Mouse (Mus musculus) lung, embryonic 16.5 days (tissue): ENCODE results near the gene Gm11111. TPM values are rescaled to one million over a fixed set of nuclear protein-coding genes. Genes with fewer than 3 reads are reported as not detected.
"Not testable (repeated sequence)": the region's sequence is repeated elsewhere in the genome, so short reads cannot be mapped to it uniquely, and the experiment has no call there.

Experiments
- ATAC-seq: fragments of 200-750 bp; cut with Nextera tagmentation; 2 replicates; pipeline ENCODE4 v1.8.0; 2017; ENCODE audit warnings: low read depth, mild to moderate bottlenecking, moderate library complexity
- H3K27ac ChIP-seq: fragments of 300-500 bp; sonication (generic); 2 replicates; pipeline ENCODE4 v1.5.1; 2014; ENCODE audit warnings: mild to moderate bottlenecking, control low read depth, low read length
- H3K27me3 ChIP-seq: fragments of 300-500 bp; sonication (generic); 2 replicates; pipeline ENCODE4 v1.6.1; 2014; ENCODE audit warnings: low read depth, low read length, mixed read lengths; ENCODE audit not compliant: control insufficient read depth, insufficient read depth
- H3K36me3 ChIP-seq: fragments of 300-500 bp; sonication (generic); 2 replicates; pipeline ENCODE4 v1.6.1; 2014; ENCODE audit warnings: low read length; ENCODE audit not compliant: control insufficient read depth, insufficient read depth
- H3K4me1 ChIP-seq: fragments of 300-500 bp; sonication (generic); replicated peaks from 2 replicates; pipeline ENCODE4 v1.6.1; 2014; ENCODE audit warnings: low read length, mixed read lengths; ENCODE audit not compliant: control insufficient read depth, insufficient read depth
- H3K4me2 ChIP-seq: fragments of 300-500 bp; sonication (generic); 2 replicates; pipeline ENCODE4 v1.6.1; 2014; ENCODE audit warnings: low read depth, low read length, control low read depth
- H3K4me3 ChIP-seq: fragments of 300-500 bp; sonication (generic); 2 replicates; pipeline ENCODE4 v1.5.1; 2014; ENCODE audit warnings: mild to moderate bottlenecking, low read length, control low read depth
- H3K9ac ChIP-seq: fragments of 300-500 bp; sonication (generic); 2 replicates; pipeline ENCODE4 v1.6.1; 2014; ENCODE audit warnings: low read length, control low read depth
- H3K9me3 ChIP-seq: fragments of 300-500 bp; sonication (generic); 2 replicates; pipeline ENCODE4 v1.6.1; 2016; ENCODE audit warnings: low read length; ENCODE audit not compliant: control insufficient read depth
- WGBS: fragments of 180-500 bp; shearing (Covaris S2); extraction: QIAGEN DNeasy Blood & Tissue Kit; methylation state at CpG from one replicate; pipeline ENCODE4 v1.1.7; 2014; 5-methylcytosine and 5-hydroxymethylcytosine counted together
- polyA plus RNA-seq: library from polyadenylated mRNA; unstranded; fragments of >200 nt; fragmentation: Nextera tagmentation; extraction: Ambion mirVana; gene quantifications from 2 replicates; pipeline ENCODE4 v1.2.1, GENCODE M21; 2015

The Gm11111 gene
- polyA plus RNA-seq, 1 experiment from 2014 or later, result not detected

- Histone ChIP-seq H3K4me1 (peaks cover 13% of the 10 kb centered on the region), H3K27ac (peak overlapping the region; percentile 66), H3K4me3 (no peak overlapping the region), H3K36me3 (no peaks in the 10 kb centered on the region), H3K27me3 (no peaks in the 10 kb centered on the region), H3K9me3 (no peaks in the 10 kb centered on the region), H3K9ac (no peak overlapping the region), H3K4me2 (no peak overlapping the region)
- peak; percentile 90 for ATAC-seq
- 44% methylated on average over 12 of the region's 12 CpGs for WGBS
Observed at GRCm38 (mm10) chr5:98574711-98575470, 22.4 kb downstream of the Gm11111 start.

GRCm38 (mm10) chr5:98575471-98575834, 23.0 kb downstream of the Gm11111 start:
- Histone ChIP-seq H3K27me3 (no peaks in the 10 kb centered on the region), H3K4me3 (no peak overlapping the region), H3K4me1 (peaks cover 12% of the 10 kb centered on the region), H3K4me2 (no peak overlapping the region), H3K9me3 (no peaks in the 10 kb centered on the region), H3K9ac (no peak overlapping the region), H3K27ac (peak overlapping the region; percentile 66), H3K36me3 (no peaks in the 10 kb centered on the region)
- ATAC-seq, result no peak
- 57% methylated on average over 4 of the region's 4 CpGs for WGBS

DNA sequence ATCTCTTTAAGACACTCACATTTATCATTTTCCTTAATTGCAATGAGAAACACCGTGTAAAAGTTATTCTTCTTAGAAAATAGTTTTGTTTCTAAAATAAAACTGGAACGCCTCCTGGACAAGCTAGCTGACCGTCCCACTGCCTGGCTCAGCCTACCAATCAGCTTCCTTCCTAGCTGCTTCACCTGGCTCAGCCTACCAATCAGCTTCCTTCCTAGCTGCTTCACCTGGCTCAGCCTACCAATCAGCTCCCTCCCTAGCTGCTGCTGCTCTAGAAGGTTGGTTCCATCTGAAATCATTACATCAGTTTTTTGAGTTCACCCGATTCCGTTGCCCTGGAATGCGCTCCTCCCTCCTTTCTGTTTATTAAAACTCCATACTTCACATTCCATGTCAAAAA, 24.0 kb downstream of the Gm11111 start:
- H3K36me3 ChIP-seq, H3K4me3 ChIP-seq, H3K4me2 ChIP-seq, H3K9me3 ChIP-seq, H3K9ac ChIP-seq, H3K27me3 ChIP-seq: not testable (repeated sequence)
- ATAC-seq, result peak; percentile 42; the same call in 1 of the 2 replicates
- peak overlapping the region; percentile 66 for H3K27ac ChIP-seq
- peaks cover 16% of the 10 kb centered on the region for H3K4me1 ChIP-seq
- WGBS, result 36% methylated on average over 6 of the region's 6 CpGs

- ATAC-seq, result no peak
- Histone ChIP-seq H3K9me3 (no peaks in the 10 kb centered on the region), H3K27ac (no peak overlapping the region), H3K4me3 (no peak overlapping the region), H3K27me3 (no peaks in the 10 kb centered on the region), H3K9ac (no peak overlapping the region), H3K4me2 (no peak overlapping the region), H3K4me1 (peaks cover 21% of the 10 kb centered on the region), H3K36me3 (no peaks in the 10 kb centered on the region)
- WGBS, result 63% methylated on average over 2 of the region's 2 CpGs
Observed at GRCm38 (mm10) chr5:98578398-98578797, 25.9 kb downstream of the Gm11111 start.

DNA sequence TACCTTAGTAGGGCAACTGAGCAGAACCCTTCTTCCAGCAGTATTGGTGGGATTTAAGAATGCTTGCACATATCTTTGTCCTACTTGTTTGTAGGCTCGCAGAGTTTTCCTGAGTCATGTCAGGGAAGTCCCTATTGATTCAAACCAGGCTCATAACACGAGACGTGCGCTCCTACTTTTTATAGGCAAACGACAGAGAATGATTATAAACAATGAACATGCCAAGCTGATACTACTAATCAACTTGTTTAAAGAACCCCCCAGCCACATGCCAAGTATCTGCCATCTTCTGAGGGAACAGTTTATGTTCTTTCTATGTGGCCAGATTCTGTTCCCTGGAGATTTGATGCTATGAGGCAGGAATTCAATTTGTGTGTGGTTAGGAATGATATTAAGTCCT, 28.3 kb downstream of the Gm11111 start:
- Histone ChIP-seq H3K4me2 (no peak overlapping the region), H3K9me3 (no peaks in the 10 kb centered on the region), H3K27ac (no peak overlapping the region), H3K4me3 (no peak overlapping the region), H3K4me1 (peaks cover 17% of the 10 kb centered on the region), H3K27me3 (no peaks in the 10 kb centered on the region), H3K36me3 (no peaks in the 10 kb centered on the region), H3K9ac (no peak overlapping the region)
- peak; percentile 24; the same call in 1 of the 2 replicates for ATAC-seq
- 36% methylated on average over 5 of the region's 5 CpGs for WGBS

- H3K27ac ChIP-seq, result peak overlapping the region; percentile 43; the same call in 1 of the 2 replicates
- ATAC-seq, result peak; percentile 88
- WGBS, result 22% methylated on average over 3 of the region's 3 CpGs
- no peaks in the 10 kb centered on the region for H3K27me3 ChIP-seq
- peaks cover 9% of the 10 kb centered on the region for H3K4me1 ChIP-seq
- H3K9me3 ChIP-seq, result no peaks in the 10 kb centered on the region
- no peak overlapping the region for H3K9ac ChIP-seq
- no peak overlapping the region for H3K4me2 ChIP-seq
- H3K36me3 ChIP-seq, result no peaks in the 10 kb centered on the region
- no peak overlapping the region for H3K4me3 ChIP-seq
Observed at GRCm38 (mm10) chr5:98582051-98582450, 29.6 kb downstream of the Gm11111 start.

GRCm38 (mm10) chr5:98585915-98586314, 33.4 kb downstream of the Gm11111 start:
- no peak overlapping the region for H3K27ac ChIP-seq
- no peak for ATAC-seq

More at GRCm38 (mm10) chr5:98585915-98586314, 33.4 kb downstream of the Gm11111 start:
- H3K4me1 ChIP-seq, result peaks cover 7% of the 10 kb centered on the region
- no peaks in the 10 kb centered on the region for H3K27me3 ChIP-seq
- no peaks in the 10 kb centered on the region for H3K36me3 ChIP-seq
- H3K9me3 ChIP-seq, result no peaks in the 10 kb centered on the region
- no peak overlapping the region for H3K9ac ChIP-seq
- no peak overlapping the region for H3K4me2 ChIP-seq
- no peak overlapping the region for H3K4me3 ChIP-seq

Other genes with a start within 250 kb of the Gm11111 start
- gene Cfap299, start 223.4 kb upstream of the Gm11111 start, polyA plus RNA-seq, result 6.1 and 7.4 TPM in 2 replicates